Mouse (Mus musculus) olfactory bulb, adult 2 months (tissue): ENCODE measurements at regions not wholly inside any gene's neighbourhood (a gene's known extent, or its start where the extent isn't known, plus 50 kb on each side); places are given as distances from the start of the nearest gene placed in this dataset.

ENCODE experiments used
- H3K27ac ChIP-seq: fragments of 200-500 bp; 2 replicates; pipeline ENCODE4 v1.5.1; 2012; ENCODE audit warnings: low read depth, low read length; ENCODE audit not compliant: insufficient read depth
- H3K4me1 ChIP-seq: fragments of 200-500 bp; 2 replicates; pipeline ENCODE4 v1.6.1; 2012; ENCODE audit warnings: low read length; ENCODE audit not compliant: control insufficient read depth, insufficient read depth
- H3K4me3 ChIP-seq: fragments of 200-500 bp; 2 replicates; pipeline ENCODE4 v1.5.1; 2012; ENCODE audit warnings: mild to moderate bottlenecking, low read depth, low read length, moderate library complexity; ENCODE audit not compliant: insufficient read depth
- CTCF ChIP-seq: fragments of 200-500 bp; IDR thresholded peaks from 2 replicates; pipeline ENCODE4 v1.5.1; 2012; ENCODE audit warnings: low read depth, mild to moderate bottlenecking, low read length, moderate library complexity; ENCODE audit not compliant: insufficient read depth
- POLR2A ChIP-seq: fragments of 200-500 bp; IDR thresholded peaks from 2 replicates; pipeline ENCODE4 v1.6.1; 2012; ENCODE audit warnings: mild to moderate bottlenecking, low read depth, low read length, moderate library complexity; ENCODE audit not compliant: insufficient read depth
- WGBS: fragments of 180-500 bp; shearing (Covaris S2); methylation state at CpG from one replicate; pipeline ENCODE4 v1.1.7; 2018; 5-methylcytosine and 5-hydroxymethylcytosine counted together

- WGBS, result 70% methylated on average over 14 of the region's 14 CpGs
- TF ChIP-seq POLR2A (no peak), CTCF (no peak)
- Histone ChIP-seq H3K4me1 (peaks cover 3% of the 10 kb centered on the region; the same call in 1 of the 2 replicates), H3K27ac (no peak overlapping the region), H3K4me3 (no peak overlapping the region)
These were observed 51.8 kb upstream of the Mbnl2 start for GRCm38 (mm10) chr14:120223528-120224201.

GRCm38 (mm10) chr14:120224202-120224846, 51.1 kb upstream of the Mbnl2 start:
- Histone ChIP-seq H3K4me1 (peaks cover 3% of the 10 kb centered on the region; the same call in 1 of the 2 replicates), H3K4me3 (no peak overlapping the region), H3K27ac (no peak overlapping the region)
- WGBS, result 54% methylated on average over 6 of the region's 6 CpGs
- no peak for TF ChIP-seq CTCF
- no peak for TF ChIP-seq POLR2A

DNA sequence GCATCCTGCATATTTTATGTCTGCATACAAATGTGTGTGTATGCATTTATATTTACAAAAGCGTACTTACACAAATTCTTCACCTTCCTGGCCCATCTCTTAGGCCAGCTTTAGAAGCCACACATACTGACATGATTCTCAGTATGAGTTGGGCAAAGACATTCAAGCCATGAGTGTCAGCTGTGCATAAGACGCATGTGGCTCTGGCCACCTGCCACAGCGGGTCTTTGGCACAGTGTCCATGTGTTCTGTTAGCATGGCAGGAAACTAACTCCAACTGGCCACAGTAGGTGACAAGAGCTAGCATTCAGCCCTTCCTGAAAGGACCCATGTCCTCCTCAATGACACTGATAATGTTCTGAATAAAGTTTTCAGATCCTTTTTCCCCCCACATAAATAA, 49.8 kb upstream of the Mbnl2 start:
- H3K4me1 ChIP-seq, result peaks cover 3% of the 10 kb centered on the region; the same call in 1 of the 2 replicates
- TF ChIP-seq CTCF, result no peak
- no peak overlapping the region for H3K27ac ChIP-seq
- H3K4me3 ChIP-seq, result no peak overlapping the region
- WGBS, result 77% methylated on average over 3 of the region's 3 CpGs
